Mouse (Mus musculus) embryonic stem cell, embryonic (primary cell): ENCODE measurements at regions not wholly inside any gene's neighbourhood (a gene's known extent, or its start where the extent isn't known, plus 50 kb on each side); places are given as distances from the start of the nearest gene placed in this dataset.

Source experiments
- CTCF ChIA-PET, 4 experiments: fragments of 300-600 bp in 2 of 4; fragments of 350-600 bp in 2 of 4; sonication (Branson Sonifier 250); formaldehyde crosslinking; loops; one replicate each; lab custom pipeline; 2022; ENCODE audit warnings: inconsistent platforms in 2 of 4; lab: Charles Lee
- POLR2A ChIA-PET, 4 experiments: fragments of 300-600 bp in 2 of 4; fragments of 350-600 bp in 2 of 4; sonication (Branson Sonifier 250); formaldehyde crosslinking; loops; one replicate each; lab custom pipeline; 2022; ENCODE audit warnings: antibody characterized with exemption in 4 of 4, inconsistent platforms in 1 of 4; lab: Charles Lee

GRCm38 (mm10) chr10:100152821-100153220, 137.4 kb downstream of the Kitl start:
- POLR2A ChIA-PET = no interaction called here

GRCm38 (mm10) chr10:100153311-100153710, 137.9 kb downstream of the Kitl start:
- ChIA-PET POLR2A (no interaction called here), CTCF (no interaction called here)

More at GRCm38 (mm10) chr10:100152821-100153220, 137.4 kb downstream of the Kitl start:
- CTCF ChIA-PET = no interaction called here

GRCm38 (mm10) chr10:100155566-100155965, 140.1 kb downstream of the Kitl start:
- POLR2A ChIA-PET = no interaction called here
- CTCF ChIA-PET = no interaction called here

- POLR2A ChIA-PET = interaction anchor here in 1 of 4 experiments (0.6 kb wide), 1 partner anchor 24 kb away, joined by 3 read pairs; no protein-coding TSS in a partner anchor
Measured at GRCm38 (mm10) chr10:100159843-100160531, 144.6 kb downstream of the Kitl start.

GRCm38 (mm10) chr10:100160532-100160852, 145.1 kb downstream of the Kitl start:
- CTCF ChIA-PET = no interaction called here
- POLR2A ChIA-PET = interaction anchor here in 1 of 4 experiments (0.6 kb wide), 1 partner anchor 25 kb away, joined by 3 read pairs; no protein-coding TSS in a partner anchor

More at GRCm38 (mm10) chr10:100159843-100160531, 144.6 kb downstream of the Kitl start:
- CTCF ChIA-PET = no interaction called here

- CTCF ChIA-PET = no interaction called here
Measured at GRCm38 (mm10) chr10:100161117-100161516, 145.7 kb downstream of the Kitl start.

GRCm38 (mm10) chr10:100164526-100164925, 149.1 kb downstream of the Kitl start:
- ChIA-PET POLR2A (interaction anchor here in 1 of 4 experiments (1.0 kb wide), 1 partner anchor 98 kb away, joined by 4 read pairs; no protein-coding TSS in a partner anchor), CTCF (no interaction called here)

More at GRCm38 (mm10) chr10:100161117-100161516, 145.7 kb downstream of the Kitl start:
- POLR2A ChIA-PET = no interaction called here

- POLR2A ChIA-PET = interaction anchor here in 1 of 4 experiments (0.7 kb wide), 1 partner anchor 151 kb away, joined by 3 read pairs; no protein-coding TSS in a partner anchor
- CTCF ChIA-PET = no interaction called here
Measured at GRCm38 (mm10) chr10:100170836-100171235, 155.4 kb downstream of the Kitl start.

- CTCF ChIA-PET = no interaction called here
- POLR2A ChIA-PET = no interaction called here
Measured at GRCm38 (mm10) chr10:100197673-100198072, 137.8 kb upstream of the Gm4301 start.

GRCm38 (mm10) chr10:100199090-100199690, 136.3 kb upstream of the Gm4301 start:
- CTCF ChIA-PET = no interaction called here

GRCm38 (mm10) chr10:100200431-100200830, 135.0 kb upstream of the Gm4301 start:
- CTCF ChIA-PET = no interaction called here
- POLR2A ChIA-PET = no interaction called here

More at GRCm38 (mm10) chr10:100199090-100199690, 136.3 kb upstream of the Gm4301 start:
- POLR2A ChIA-PET = no interaction called here

GRCm38 (mm10) chr10:100206617-100207530, 128.6 kb upstream of the Gm4301 start:
- POLR2A ChIA-PET = no interaction called here
- CTCF ChIA-PET = no interaction called here

GRCm38 (mm10) chr10:100210684-100211083, 124.8 kb upstream of the Gm4301 start:
- ChIA-PET CTCF (no interaction called here), POLR2A (no interaction called here)

GRCm38 (mm10) chr10:100224459-100225097, 110.9 kb upstream of the Gm4301 start:
- POLR2A ChIA-PET = no interaction called here

GRCm38 (mm10) chr10:100259235-100259900, 76.1 kb upstream of the Gm4301 start:
- POLR2A ChIA-PET = no interaction called here

More at GRCm38 (mm10) chr10:100224459-100225097, 110.9 kb upstream of the Gm4301 start:
- CTCF ChIA-PET = no interaction called here

GRCm38 (mm10) chr10:100263447-100263846, 72.0 kb upstream of the Gm4301 start:
- CTCF ChIA-PET = no interaction called here
- POLR2A ChIA-PET = no interaction called here

More at GRCm38 (mm10) chr10:100259235-100259900, 76.1 kb upstream of the Gm4301 start:
- CTCF ChIA-PET = no interaction called here

GRCm38 (mm10) chr10:100264066-100264465, 71.4 kb upstream of the Gm4301 start:
- POLR2A ChIA-PET = no interaction called here
- CTCF ChIA-PET = no interaction called here

- CTCF ChIA-PET = no interaction called here
Measured at GRCm38 (mm10) chr10:100282471-100282870, 53.0 kb upstream of the Gm4301 start.

More at GRCm38 (mm10) chr10:100282471-100282870, 53.0 kb upstream of the Gm4301 start:
- POLR2A ChIA-PET = no interaction called here
